Mouse (Mus musculus): ENCODE measurements at regions not wholly inside any gene's neighbourhood (a gene's known extent, or its start where the extent isn't known, plus 50 kb on each side); places are given as distances from the start of the nearest gene placed in this dataset.

DNA sequence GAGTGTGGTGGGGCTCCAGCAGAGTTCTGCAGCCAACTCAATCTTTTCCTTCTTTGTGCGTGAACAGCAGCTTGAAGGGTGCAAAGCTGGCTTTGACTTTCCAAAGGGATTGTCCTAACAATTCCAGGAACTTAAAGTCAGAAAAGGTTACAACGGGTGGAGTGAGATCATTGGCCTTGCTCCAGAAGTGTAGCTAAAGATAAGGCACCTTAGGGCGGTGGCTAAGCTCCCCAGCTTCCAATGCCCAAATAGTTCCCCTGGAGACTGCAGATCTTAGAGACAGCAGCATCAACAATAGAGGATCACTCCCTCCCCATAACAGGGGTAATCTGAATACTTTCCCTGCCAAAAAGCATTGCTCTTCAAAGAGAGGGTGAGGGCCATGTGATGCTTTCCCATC lies 62.3 kb upstream of the Cd93 start:
- DNase-seq (ENCODE audit: low spot score), result no peak

DNA sequence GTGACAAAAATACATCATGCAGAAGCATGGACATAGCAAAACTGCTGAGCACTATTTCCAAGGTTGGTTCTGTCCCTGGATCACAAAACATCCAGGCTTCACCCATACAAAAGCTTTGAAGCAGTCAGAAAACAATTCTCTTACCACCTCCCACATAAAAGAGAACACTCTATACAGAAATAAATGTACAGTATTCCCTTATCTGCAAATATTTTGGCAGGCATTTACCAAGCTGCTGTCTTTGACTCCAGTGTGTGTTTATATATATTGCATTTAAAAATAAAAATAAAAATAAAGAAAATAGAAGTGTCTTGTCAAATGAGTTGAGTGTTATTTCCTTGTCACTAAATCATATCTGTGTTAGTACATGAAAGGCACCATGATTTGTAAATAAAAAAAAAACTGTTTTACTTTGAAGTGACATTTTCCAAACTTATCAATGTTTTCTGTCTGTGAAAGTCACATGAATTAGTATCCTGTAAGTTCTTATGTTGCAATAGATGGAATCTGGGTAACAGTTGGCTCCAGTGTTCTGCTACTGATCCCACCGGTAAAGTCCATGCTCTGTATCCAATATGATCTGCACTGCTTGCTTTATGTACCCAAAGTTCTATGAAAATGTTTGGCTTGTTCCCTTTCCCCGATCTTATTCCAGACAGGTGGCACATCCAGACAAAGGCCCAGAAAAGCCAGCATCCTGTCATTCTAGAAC lies 59.9 kb upstream of the Cd93 start:
- DNase-seq (ENCODE audit: low spot score), result no peak

DNA sequence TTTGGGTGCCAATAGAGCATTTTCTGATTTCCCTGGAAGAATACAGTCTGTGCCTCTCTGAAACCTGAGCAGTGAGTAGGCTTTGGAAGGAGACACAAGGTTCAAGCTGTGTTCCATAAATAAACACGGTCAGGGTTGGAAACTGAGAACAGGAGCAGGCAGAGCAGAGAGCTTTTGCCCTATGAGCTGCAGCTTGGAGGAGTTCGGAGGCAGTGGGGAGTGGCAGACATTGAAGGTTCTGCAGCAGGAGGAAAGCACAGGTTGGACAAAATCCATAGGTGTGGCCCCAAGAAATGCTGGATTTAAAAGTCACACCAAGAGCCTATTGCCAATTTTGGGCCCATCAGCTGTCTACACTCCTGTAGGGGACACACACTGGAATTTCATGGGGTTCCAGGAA lies 59.0 kb upstream of the Cd93 start:
- no peak for DNase-seq (ENCODE audit: low spot score)

DNA sequence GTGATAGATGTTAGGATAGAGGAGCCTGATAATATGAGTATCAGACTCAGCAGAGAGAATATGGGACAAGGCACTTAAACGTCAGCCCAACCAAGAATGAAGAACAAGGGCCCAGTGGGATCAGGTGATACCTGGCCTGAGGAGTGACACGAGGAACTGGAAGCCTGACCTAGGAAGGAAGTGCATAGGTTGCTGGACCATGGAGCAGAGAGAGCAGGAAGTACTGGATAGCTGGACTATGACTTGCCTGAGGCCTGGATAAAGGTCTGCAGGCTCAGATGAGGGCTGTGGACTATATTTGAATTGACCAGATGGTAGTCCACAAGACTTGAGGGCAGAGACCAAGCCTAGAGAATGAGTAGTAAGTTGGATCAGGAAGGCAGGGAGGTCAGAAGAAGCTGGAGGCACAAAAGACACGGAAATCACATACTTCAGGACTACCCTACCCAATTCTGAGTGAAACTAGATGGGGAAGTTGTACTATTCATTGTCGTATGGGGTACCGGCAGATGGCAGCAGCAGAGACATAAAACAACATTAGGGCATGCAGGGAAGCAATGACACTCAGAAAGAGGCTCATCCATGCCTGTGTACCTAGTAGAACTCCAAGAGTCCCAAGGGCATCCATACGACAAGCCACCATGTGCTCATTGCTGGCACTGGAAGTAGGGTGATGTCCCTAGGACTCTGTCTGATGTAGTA lies 57.0 kb upstream of the Cd93 start:
- no peak for DNase-seq (ENCODE audit: low spot score)

DNA sequence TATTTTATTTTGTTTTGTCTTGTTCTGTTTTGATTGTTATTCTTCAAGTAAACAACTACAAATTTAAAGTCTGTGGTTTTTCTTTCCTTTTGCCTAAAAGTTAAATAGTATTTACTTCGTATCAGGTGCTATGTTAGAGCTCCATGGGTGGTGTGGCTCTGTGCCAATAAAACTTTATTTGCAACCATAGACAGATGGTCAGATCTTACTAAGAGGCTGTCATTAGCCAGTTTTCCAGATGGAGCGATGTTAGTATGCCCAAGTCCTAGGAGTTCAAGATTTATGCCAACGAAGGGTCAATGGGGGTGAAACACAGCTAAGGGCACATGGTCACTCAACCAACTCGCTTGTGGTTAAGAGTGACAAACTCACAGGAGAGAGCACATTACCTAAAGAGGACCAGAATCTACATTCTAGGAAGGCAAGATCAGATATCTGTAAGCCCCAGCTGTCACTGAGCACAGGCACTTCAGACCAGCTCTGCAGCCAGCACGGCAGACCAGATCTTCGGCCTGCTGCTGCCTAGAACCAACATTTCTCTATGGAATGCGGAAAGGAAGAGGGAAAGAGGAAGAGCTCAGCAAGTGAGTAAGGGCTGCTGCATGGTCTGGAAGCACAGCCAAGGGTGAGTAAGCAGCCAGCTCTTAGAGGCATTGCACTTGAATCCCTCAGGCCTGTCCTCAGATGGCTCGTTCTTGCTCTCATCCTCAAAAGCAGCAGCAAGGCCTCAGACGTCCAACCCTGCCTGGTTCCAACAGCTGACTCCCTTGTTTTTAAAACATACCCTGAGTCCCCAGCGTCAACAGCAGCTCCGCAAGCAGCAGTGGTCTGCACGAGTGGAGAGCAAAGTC lies 54.3 kb upstream of the Cd93 start:
- no peak for DNase-seq (ENCODE audit: low spot score)

DNA sequence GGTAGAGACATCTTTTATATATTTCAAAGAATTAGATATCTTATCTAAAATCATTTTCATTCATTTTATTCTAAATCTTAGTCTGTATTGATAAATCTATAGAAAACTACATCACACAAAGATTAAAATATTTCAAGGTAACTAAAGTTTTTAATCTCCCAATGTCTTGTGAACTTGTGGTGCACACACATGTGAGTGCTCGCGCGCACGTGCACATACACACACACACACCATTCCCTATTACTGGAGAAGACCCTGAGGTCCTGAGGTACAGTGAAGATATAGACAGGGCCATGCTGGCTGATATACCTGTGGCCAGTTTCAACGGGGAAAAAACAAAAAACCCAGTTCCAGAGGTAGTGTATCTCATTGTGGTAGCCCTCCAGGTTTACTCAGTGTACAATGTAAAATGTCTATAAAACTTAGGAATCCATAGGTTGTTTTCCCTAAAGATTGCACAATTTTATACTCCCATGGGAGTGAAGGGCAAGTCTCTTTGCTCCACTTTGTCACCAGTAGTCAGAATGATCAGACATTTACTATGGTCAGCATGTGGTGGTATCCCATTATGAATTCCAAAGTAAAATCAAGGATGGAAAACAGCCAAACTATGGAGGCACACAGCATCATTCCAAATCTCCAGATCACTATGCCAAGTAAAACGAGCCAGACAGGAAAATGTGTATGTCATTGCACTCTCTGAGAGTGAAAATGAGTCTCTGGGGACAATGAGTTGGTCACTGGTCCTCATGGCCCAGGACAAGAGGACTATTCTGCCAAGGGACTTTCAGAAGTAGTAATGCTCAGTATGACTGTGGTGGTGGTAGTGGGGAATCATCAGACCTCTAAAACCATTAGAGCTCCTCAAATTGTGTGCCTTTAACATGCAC lies 53.0 kb upstream of the Cd93 start:
- no peak for DNase-seq (ENCODE audit: low spot score)

DNA sequence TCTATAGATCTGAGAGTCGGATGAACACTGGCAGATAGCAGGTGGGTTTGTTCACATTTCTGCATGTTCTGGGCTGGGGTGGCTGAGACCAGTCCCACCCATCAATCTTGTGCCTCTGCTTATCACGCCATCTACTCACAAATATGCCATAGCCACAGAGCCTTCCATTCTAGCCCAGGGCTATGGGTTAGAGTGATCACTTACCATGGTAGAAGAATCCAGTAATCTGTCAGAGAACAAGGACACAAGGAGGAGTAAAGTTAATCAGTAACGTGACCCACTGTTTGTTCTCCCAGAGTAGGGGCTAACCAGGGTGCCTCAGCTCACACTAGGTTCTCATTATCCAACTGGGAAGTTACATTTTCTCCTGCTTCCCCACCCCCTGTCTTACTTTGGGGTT lies 52.1 kb upstream of the Cd93 start:
- DNase-seq (ENCODE audit: low spot score), result no peak

DNA sequence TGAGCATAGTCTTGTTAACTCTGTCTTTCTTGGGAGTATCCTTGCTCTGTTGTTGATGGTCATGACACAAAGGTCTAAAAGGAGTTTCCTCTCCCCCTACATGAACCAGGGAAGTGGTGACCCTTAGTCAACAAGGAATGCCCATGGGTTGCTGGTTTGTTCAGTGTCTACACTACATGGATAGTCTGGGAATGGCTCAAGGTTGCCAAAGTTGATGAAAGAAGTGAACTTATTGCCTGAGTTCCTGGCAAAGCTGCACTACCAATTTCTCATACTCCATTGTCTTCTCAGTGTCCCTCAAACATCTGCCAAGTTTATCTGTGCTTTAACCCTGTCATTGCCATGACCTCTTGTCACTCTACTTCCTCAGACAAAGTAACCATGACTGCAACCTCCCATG lies 49.9 kb upstream of the Cd93 start:
- no peak for DNase-seq (ENCODE audit: low spot score)

Data from left cerebral cortex, adult 11 months (tissue).